Mouse (Mus musculus): ENCODE data around the gene Kdm6b.

Gene Kdm6b

DNA sequence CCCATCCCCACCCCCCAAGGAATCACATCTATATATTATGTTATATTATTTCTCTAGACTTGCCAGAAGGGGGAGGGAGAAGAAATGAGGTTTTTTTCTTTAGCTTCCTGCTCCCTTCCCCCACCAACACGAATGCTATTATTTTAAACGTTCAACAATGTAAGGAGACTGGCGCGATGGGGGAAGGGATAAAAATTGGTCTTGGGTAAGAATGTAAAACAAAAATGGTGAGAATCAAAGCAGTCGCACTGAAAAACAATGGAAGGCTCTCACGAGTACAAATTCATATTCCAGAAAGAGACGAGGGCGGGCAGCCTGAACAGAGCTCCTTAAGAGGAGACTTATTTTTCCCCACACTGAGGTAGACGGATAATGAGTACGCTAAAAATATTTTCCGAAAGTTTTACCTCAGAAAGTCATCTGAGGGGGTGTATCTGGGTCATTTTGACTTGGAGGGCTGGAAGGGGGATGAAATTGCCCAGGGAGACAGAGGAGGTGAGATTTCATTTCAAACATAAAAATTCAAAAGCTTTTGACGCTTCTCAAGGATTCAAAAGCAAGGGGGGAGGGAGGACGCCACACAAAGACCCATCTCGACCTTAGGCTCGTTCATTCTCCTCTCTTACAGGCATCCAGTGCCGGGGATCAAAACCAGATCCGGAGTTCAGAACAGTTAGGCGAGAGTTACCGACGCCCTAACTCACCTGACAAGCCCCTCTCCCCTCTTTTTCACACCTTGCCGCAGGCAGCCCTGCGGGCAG, 46.4 kb downstream of the Kdm6b start:
- DNase-seq (ENCODE audit: low read depth, low spot score) = no peak

DNA sequence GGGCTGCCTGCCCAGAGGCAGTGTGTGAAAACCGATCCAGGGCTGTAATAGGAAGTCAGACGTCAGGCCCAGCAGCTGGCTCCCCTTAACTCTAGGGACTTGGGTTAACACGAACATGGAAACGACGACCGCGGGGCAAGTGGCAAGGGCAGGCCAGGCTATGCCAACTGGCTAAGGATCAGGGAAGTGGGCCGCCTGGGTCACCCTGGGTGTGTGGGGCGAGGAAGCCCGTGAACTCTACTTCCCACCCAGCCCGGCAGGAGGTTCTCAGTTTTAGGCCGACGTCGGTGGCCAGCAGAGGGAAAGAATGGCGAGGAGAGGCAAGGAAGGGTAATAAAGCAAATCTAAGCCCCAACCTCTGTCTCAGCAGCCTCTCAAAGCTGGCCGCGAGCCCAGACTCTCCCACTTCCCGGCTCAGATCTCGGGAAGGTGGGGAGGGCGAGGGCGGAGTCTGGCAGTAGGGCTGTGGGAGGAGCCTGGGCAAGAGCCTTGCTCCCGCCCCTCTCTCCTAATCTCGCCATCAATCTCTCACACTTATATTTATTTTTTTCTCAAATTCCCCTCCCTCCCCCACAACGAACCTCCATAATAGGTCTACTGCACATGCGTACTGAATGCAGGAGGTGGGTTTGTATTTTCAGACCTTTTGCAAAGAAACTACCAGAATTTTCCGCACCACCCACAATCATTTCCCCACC, 47.2 kb downstream of the Kdm6b start:
- peak; percentile 90 for DNase-seq (ENCODE audit: low read depth, low spot score)

DNA sequence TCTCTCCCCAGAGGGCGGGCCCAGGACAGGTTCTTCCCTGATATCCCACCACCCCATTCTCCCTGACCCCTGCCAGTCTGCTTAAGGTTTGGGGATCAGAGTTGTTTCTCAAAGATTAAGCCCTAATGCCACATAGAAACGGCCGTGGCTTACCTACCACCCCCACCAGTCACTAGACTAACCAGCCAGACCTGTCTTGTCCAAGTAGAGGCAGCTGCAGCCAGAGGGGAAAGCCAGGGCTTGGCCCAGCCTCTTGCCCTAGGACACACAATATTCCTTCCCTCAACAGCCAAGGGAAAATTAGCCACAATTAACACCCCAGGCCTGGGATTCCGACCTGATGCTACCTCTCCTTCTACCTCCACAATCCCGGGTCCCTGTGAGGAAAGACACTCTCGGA, 47.8 kb downstream of the Kdm6b start:
- DNase-seq (ENCODE audit: low read depth, low spot score) = peak; percentile 40

DNA sequence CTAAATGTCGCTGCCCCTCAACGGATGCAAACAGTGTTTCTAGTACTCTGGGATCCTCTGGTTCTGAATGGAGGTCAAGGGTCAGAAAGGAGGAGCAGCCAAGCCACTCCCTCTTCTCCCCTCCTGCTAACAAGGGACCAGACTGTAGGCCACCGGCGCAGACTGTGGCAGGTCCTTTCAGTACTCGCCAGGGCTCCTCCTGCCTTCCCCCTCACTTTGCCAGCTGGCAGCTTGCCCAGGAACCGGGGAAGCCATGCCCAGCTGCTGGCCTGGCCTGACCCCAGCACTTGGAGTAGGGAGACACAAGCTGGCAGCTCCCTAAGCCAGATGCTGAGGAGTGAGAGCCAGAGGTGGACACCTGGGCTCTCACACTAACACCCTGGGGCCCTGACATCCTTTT, 48.6 kb downstream of the Kdm6b start:
- DNase-seq (ENCODE audit: low read depth, low spot score) = peak; percentile 98

- DNase-seq (ENCODE audit: low read depth, low spot score) = no peak
These were observed 49.1 kb downstream of the Kdm6b start for GRCm38 (mm10) chr11:69364376-69364775.

- DNase-seq (ENCODE audit: low read depth, low spot score) = no peak
These were observed 51.0 kb downstream of the Kdm6b start for GRCm38 (mm10) chr11:69362479-69362878.

- DNase-seq (ENCODE audit: low read depth, low spot score) = no peak
These were observed 51.5 kb downstream of the Kdm6b start for GRCm38 (mm10) chr11:69362021-69362420.

DNA sequence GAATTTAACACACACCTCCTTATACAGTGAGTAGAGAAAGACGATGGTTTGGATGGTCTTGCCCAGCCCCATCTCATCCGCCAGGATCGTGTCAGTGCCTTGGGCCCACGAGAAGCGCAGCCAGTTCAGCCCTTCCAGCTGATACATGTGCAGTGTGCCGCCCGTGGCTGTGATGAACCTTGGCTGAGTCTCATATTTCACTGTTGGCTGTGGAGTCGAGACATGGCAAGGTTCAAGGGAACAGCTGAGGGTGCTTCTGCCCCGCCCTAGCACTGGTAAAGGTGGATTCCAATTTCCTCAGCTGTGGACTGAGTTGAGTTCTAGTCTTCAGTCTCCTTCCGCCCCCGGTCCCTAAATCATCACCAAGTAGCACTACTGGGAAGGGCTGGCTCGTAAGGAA, 55.8 kb downstream of the Kdm6b start:
- DNase-seq (ENCODE audit: low read depth, low spot score) = peak; percentile 72

- no peak for DNase-seq (ENCODE audit: low read depth, low spot score)
These were observed 56.9 kb downstream of the Kdm6b start for GRCm38 (mm10) chr11:69356544-69356943.
